Mouse (Mus musculus): ENCODE data around the gene Vmn1r36. TPM values are rescaled to one million over a fixed set of nuclear protein-coding genes. Genes with fewer than 3 reads are reported as not detected.

Gene Vmn1r36
- polyA plus RNA-seq (2012; ENCODE audit: low replicate concordance) = not detected in 2 replicates

GRCm38 (mm10) chr6:66719068-66719467 lies at the start of gene Vmn1r36:
Gene Vmn1r36 (minus strand): TSS chr6:66719168.

GRCm38 (mm10) chr6:66729082-66729481 lies 10.1 kb upstream of the Vmn1r36 start, which contains the start of gene Vmn1r37:
Gene Vmn1r37 (plus strand): TSS chr6:66729382.

GRCm38 (mm10) chr6:66685806-66686205 lies 33.2 kb downstream of the Vmn1r36 start, which contains the start of gene Vmn1r35:
Gene Vmn1r35 (minus strand): TSS chr6:66685906.

Other genes starting within 250 kb of the Vmn1r36 start
- gene Mad2l1, start 183.8 kb downstream of the Vmn1r36 start, polyA plus RNA-seq (2012; ENCODE audit: low replicate concordance) = 1.7 and 3.1 TPM in 2 replicates
- not detected in 2 replicates for gene Vmn1r32, start 159.1 kb downstream of the Vmn1r36 start, polyA plus RNA-seq (2012; ENCODE audit: low replicate concordance)
- gene Vmn1r33, start 100.9 kb downstream of the Vmn1r36 start, polyA plus RNA-seq (2012; ENCODE audit: low replicate concordance) = not detected in 2 replicates
- gene Vmn1r34, start 75.3 kb downstream of the Vmn1r36 start, polyA plus RNA-seq (2012; ENCODE audit: low replicate concordance) = not detected in 2 replicates
- gene Vmn1r35, start 33.3 kb downstream of the Vmn1r36 start, polyA plus RNA-seq (2012; ENCODE audit: low replicate concordance) = not detected in 2 replicates
- not detected in 2 replicates for gene Vmn1r37, start 10.2 kb upstream of the Vmn1r36 start, polyA plus RNA-seq (2012; ENCODE audit: low replicate concordance)
- not detected in 2 replicates for gene Vmn1r38, start 63.5 kb upstream of the Vmn1r36 start, polyA plus RNA-seq (2012; ENCODE audit: low replicate concordance)
- gene Vmn1r39, start 91.4 kb upstream of the Vmn1r36 start, polyA plus RNA-seq (2012; ENCODE audit: low replicate concordance) = 0.12 TPM in 1 of 2 replicates, not detected in the other
- gene Gng12, start 177.2 kb upstream of the Vmn1r36 start, polyA plus RNA-seq (2012; ENCODE audit: low replicate concordance) = 7.7 and 7.9 TPM in 2 replicates